Mouse (Mus musculus): ENCODE measurements around the gene Metap1d.

Gene Metap1d

GRCm38 (mm10) chr2:71474345-71474744 is 21.3 kb downstream of the Metap1d start:
- no peak for DNase-seq (ENCODE audit: low spot score in 2 of 2)

- no peak for DNase-seq (ENCODE audit: low spot score in 2 of 2)
Measured at GRCm38 (mm10) chr2:71475311-71475710, 22.2 kb downstream of the Metap1d start.

DNA sequence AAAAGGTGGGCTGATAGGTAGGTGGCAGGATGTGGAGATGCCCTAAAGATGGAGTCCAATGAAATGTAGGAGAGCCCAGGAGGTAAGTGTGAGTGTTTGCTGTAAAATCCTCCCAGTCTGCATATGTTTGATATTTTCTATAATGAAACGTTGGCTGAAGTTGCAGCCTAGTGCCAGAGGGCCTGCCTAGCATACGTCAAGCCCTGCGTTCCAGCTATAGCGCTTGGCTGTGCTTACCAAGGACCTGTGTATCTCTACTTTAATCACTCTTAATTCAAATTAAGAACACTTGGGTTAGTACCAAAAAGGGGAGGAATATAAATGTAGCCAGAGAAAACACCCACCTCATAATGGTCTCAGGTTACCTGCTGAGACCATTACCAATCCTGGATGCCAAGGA is 22.7 kb downstream of the Metap1d start:
- DNase-seq (ENCODE audit: low spot score in 2 of 2) = no peak

GRCm38 (mm10) chr2:71477787-71478186 is 24.7 kb downstream of the Metap1d start:
- no peak for DNase-seq (ENCODE audit: low spot score in 2 of 2)

DNA sequence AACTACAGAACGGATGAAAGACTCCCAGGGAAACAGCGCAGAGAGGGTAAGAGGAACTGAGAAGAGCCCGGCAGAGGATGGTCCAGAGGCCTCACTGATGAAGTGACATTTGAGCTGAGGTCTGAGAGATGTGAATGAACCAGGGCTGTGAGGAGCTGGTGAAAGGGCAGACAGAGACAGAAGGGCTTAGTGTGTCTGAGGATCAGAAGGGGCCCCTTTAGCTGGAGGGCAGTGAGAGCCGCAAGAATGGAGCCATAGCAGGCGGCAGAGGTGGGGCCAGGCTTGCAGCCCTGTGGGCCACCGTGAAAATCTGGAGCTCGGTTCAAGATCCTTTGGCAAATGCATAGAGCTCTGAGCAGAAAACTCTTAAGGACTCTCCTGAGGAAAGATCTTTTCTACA is 26.8 kb downstream of the Metap1d start:
- DNase-seq (ENCODE audit: low spot score in 2 of 2) = no peak

- no peak for DNase-seq (ENCODE audit: low spot score in 2 of 2)
Measured at GRCm38 (mm10) chr2:71481825-71482224, 28.7 kb downstream of the Metap1d start.

DNA sequence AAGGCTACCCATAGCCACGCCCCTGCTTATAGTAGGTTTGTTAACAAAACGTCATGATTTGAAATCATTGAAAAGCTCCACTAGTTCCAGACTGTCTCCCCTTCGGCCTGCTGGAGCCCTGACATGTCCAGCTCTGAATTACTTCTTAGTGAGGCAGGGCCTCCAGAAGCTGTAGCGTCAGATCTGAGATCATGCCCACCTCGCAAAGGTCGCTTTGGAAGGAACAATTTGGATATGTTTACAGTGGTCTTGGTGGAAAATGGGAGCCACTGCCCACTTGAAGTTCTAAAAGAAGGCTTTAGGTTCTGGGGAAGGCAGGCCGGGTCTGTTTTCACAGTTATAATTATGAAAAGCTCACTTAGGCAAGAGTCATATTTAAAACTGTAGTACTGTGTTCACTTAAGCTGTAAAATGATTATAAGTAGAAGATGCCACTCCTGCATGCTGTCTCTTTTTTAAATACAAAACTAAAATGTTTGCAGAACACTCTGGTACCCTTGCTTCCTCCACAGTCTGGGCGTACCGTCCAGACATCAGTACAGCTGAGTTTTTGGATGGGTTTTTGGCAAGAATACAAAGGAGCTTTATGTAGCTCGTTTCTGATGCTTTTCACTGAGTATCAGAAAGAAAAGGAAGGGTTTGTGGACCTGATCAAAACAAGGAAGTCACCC is 30.1 kb downstream of the Metap1d start:
- DNase-seq (ENCODE audit: low spot score in 2 of 2) = no peak

GRCm38 (mm10) chr2:71483717-71484066 is 30.6 kb downstream of the Metap1d start:
- no peak for DNase-seq (ENCODE audit: low spot score in 2 of 2)

DNA sequence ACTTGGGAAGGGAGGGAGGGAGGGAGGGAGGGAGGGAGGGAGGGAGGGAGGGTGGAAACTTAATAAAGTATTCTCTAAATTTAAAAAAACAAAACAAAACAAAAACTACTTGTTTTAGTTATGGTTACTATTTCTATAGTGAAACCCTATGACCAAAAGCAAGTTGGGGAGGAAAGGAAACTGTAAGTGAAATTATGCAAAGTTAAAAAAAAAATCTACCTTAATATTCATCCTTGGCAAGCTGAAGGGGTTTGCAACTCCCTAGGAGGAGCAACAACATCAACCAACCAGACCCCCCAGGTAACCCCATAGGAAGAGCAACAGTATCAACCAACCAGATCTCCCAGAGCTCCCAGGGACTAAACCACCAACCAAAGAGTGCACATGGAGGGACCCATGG is 38.2 kb downstream of the Metap1d start:
- no peak for DNase-seq (ENCODE audit: low spot score in 2 of 2)

- DNase-seq (ENCODE audit: low spot score in 2 of 2) = no peak
Measured at GRCm38 (mm10) chr2:71493161-71493683, 40.1 kb downstream of the Metap1d start.

DNA sequence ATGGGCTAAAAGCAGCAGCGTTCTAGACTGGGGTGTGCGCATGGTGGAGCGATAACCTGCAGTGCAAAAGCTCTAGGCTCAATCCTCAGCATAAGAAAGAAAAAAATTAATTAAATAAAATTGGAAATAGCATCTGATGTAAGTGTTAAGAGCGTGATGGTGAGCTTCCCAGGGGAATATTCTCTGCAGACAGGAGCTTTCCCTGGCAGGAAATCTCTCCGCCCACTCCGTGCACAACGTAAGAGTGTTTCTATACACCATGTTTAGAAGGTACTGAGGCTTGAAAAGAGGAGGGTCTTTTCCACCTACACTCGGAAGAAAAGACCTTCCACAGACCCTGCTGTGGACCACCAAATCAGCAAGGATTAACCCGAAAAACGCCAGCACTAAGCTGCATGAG is 41.4 kb downstream of the Metap1d start:
- DNase-seq (ENCODE audit: low spot score in 2 of 2) = no peak

DNA sequence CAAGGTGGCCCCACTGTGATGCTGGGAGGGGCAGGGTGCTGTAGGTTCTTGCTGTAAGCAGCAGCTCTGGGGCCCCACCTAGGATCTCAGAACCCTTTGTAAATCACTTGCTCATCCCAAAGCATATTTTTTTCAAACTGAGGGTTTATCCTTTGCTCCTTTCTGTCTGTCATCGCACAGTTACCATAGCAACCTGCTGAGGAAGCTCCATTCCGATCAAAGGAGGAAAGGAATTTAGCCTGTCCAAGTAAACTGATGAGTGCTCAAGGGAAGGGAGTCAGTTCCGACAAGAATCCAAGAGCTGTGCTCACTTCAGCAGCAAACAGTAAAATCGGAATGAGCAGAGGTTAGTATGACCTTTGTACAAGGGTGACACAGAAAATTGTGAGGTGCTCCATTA is 41.9 kb downstream of the Metap1d start:
- DNase-seq (ENCODE audit: low spot score in 2 of 2) = no peak

GRCm38 (mm10) chr2:71497175-71497574 is 44.1 kb downstream of the Metap1d start:
- DNase-seq (ENCODE audit: low spot score in 2 of 2) = no peak

- DNase-seq (ENCODE audit: low spot score in 2 of 2) = no peak
Measured at GRCm38 (mm10) chr2:71499276-71500230, 46.5 kb downstream of the Metap1d start.

DNA sequence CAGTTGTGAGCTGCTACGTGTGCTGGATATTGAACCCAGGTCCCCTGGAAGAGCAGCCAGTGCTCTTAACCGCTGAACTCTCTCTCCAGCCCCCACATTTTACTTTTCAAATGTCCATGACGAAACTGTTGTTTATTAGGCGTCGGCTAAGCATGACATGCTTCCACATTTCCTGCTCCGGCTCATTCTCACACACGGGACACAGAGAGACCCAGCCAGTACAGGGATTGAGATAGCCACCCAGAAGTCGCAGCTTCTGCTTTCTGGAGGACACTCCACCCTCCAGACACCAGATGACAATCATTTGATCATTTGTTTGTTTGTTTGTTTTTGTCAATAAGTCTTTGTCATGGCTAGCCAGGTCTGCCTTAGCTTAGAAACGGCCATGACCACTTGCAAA is 51.8 kb downstream of the Metap1d start:
- no peak for DNase-seq (ENCODE audit: low spot score in 2 of 2)

DNA sequence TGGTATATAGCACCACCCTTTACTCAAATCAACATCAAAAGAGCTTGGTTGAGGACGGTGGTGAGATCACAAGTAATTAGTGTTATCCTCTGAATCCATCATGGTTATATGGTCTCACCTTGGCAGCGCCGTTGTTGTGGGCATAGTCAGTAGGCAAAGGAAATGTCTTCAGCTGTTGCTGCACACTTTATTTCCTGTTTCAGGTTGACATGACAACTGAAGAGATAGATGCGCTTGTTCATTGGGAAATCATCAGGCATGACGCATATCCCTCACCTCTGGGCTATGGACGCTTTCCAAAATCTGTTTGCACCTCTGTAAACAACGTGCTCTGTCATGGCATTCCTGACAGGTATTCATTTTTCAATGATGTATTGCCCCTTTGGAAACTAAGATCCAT is 58.1 kb downstream of the Metap1d start:
- no peak for DNase-seq (ENCODE audit: low spot score in 2 of 2)

DNA sequence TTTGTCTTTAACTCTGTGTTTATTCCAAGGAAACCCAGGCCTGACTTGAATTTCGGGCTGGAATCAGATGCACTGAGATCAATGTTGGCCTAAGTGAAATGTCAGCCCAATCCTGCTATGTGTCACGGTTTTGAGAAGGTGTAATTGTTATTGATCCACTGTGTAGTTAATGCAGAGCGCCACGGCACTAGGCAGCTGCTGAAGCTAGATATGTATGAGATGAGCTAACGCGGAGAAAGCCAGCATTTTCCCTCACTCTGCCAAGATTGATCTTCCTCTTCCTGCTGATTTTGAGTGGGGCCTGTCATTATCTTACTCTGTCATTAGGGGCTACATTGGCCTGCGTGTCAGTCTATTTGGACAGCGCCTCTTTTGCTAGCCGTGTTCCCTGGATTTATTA is 59.2 kb downstream of the Metap1d start:
- no peak for DNase-seq (ENCODE audit: low spot score in 2 of 2)

DNA sequence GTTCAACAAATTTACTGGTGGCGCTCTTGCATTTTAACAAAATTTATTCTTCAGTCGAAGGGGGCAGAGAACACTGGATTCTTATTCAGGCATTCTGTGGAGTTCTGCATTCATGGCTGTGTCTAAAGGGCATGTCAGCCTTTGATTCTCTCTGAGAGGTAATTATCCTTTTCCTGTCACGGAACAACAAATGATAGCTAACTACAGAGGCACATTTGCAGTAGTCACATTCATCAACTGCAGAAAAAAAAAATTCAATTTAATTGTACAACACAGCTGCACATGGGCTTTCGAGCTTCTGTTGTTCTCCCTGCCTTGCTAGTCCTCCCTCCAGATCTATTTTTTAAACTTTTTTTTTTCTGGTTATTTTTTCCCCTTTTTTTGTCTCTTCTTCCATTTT is 63.9 kb downstream of the Metap1d start:
- DNase-seq (ENCODE audit: low spot score in 2 of 2) = no peak

DNA sequence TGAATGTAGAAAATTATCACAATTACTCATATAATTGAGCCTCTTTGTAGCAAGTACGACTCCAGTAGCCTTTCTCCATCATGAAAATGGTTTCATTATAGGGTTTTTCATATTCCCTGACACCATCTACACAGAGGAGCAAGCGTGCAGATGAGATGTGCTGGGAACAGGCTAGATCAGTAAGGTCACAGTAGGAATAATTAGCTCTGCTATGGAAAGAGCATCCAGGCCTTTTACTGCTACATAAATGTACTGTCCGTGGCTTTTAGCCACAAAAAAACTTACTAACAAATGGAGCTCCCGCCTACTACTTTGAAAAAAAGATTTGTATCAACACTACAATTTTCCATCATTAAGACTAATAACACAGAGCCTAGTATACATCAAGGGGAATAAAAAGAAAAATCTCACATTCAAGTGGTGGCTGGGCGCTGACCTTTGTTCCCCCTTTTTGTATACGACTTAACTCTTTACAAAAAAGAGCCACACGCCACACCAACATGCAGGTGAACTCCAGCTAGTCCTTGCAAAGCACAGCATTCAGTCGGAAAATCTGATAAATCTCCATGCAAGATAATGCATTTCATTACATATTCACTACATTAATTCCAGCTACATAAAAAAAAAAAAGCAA is 64.5 kb downstream of the Metap1d start:
- DNase-seq (ENCODE audit: low spot score in 2 of 2) = no peak

DNA sequence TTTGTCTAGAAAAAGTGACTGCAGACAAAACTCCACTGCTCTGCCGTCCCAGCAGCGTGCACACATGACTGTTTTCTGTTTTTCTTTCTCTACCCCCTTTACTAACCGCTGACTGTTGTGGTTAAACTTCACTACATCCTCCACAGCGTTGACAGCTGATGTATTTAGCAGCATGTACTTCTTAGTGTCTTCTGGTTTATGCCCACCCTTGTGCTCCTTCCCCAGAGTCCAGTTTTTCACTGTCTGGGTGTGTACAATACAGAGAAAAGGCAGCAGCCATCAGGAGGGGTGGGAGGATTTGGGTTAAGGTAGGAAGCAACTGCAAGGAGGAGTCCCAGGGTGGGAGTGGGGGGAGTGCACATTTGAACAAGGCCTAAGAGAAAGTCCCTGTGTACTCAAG is 69.8 kb downstream of the Metap1d start:
- DNase-seq (ENCODE audit: low spot score in 2 of 2) = no peak

DNA sequence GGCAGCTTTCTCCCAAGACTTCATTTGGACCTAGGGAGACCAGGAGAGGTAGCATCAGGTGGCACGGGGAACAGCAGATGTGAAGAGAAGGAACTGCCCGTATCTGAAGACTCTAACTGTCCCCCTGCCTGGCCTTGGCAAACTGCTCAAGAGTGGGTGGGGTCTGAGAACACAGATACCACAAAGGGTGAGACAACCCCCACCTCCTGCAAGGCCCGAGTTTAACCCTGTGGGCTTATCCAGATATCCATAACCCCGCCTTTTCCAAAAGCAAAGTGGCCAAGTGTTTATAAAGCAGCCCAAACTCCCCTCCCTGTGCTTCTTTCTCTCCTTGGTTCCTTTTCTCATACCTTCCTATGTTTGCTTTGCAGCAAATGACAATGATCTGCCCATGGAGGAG is 70.4 kb downstream of the Metap1d start:
- no peak for DNase-seq (ENCODE audit: low spot score in 2 of 2)

DNA sequence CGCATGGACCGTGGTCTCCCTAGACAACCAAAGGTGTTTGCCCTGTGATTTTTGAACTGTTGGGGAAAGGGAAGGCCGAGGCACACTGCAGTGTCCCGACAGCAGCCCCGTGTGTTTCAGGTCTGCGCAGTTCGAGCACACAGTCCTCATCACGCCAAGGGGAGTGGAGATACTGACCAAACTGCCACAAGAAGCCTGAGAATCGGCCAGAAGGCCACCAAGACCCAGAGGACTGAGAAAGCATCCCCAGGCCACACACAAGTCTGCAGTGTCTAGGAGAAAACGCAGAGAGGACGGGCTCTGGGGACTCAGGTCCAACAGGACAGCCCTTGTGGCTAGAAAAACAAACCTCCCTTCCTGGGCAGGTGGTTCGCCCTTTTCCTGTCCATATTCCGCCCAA is 71.7 kb downstream of the Metap1d start:
- no peak for DNase-seq (ENCODE audit: low spot score in 2 of 2)

All from left cerebral cortex, adult 9 months (tissue).